ENCODE assay signal across 8 mouse cellular contexts in genomic region chr11:4594608-4595500, GRCm38 (mm10). TPM values are rescaled to one million over a fixed set of nuclear protein-coding genes. Genes with fewer than 3 reads are reported as not detected.
A peak's percentile ranks its signal among the peaks of the same experiment; 100 is the strongest.
DNase-seq lines count a peak whose midpoint lies in the region; ATAC-seq and TF ChIP-seq lines count a peak whose summit lies in the region.

TSS of gene Mtmr3 (minus strand) at chr11:4594863.

- no peak for TF ChIP-seq POLR2A in bone marrow macrophage, adult 2 months (IDR thresholded peaks at IDR 0.05; ENCODE audit: borderline replicate concordance, low read depth, low read length)
- TF ChIP-seq POLR2A in embryonic fibroblast, embryonic 13.5 days (IDR thresholded peaks at IDR 0.05; ENCODE audit: low read depth, low read length), result peak; percentile 61

- peaks cover 39% of the 10 kb centered on the region for H3K4me1 ChIP-seq in bone marrow macrophage, adult 2 months (ENCODE audit: control insufficient read depth, insufficient read depth, low read length)
- no peaks in the 10 kb centered on the region; the same call in 1 of the 2 replicates for H3K4me1 ChIP-seq in embryonic fibroblast, embryonic 13.5 days (ENCODE audit: control insufficient read depth, insufficient read depth, low read length)
- peaks cover 7% of the 10 kb centered on the region for H3K4me1 ChIP-seq in heart, embryonic 10.5 days
- H3K4me1 ChIP-seq in kidney, embryonic 15.5 days, result peaks cover 14% of the 10 kb centered on the region

- H3K36me3 ChIP-seq in heart, embryonic 10.5 days, result no peaks in the 10 kb centered on the region
- no peaks in the 10 kb centered on the region for H3K36me3 ChIP-seq in kidney, embryonic 15.5 days

- 5% methylated on average over 43 of the region's 53 CpGs for WGBS in heart, embryonic 10.5 days
- WGBS in kidney, embryonic 15.5 days, result 4% methylated on average over 51 of the region's 53 CpGs

- peak within 1 kb of the TSS; percentile 97 for H3K4me3 ChIP-seq in bone marrow macrophage, adult 2 months (ENCODE audit: insufficient read depth, low read length)
- peak within 1 kb of the TSS; percentile 70 for H3K4me3 ChIP-seq in embryonic fibroblast, embryonic 13.5 days (ENCODE audit: insufficient read depth, low read length)
- peak within 1 kb of the TSS; percentile 90 for H3K4me3 ChIP-seq in heart, embryonic 10.5 days
- peak within 1 kb of the TSS; percentile 98 for H3K4me3 ChIP-seq in kidney, embryonic 15.5 days (replicated peaks)

- H3K9ac ChIP-seq in kidney, embryonic 15.5 days, result peak within 1 kb of the TSS; percentile 98

- DNase-seq in A20 (ENCODE audit: low read depth, low spot score), result peak; percentile 97
- peak; percentile 97 for DNase-seq in heart, embryonic 10.5 days (ENCODE audit: low spot score)
- DNase-seq in liver, result peak; percentile 99
- peak; percentile 99 for DNase-seq in spleen, postnatal 4 days (ENCODE audit: low spot score in 2 of 2)

- peak within 1 kb of the TSS; percentile 93 for H3K27ac ChIP-seq in bone marrow macrophage, adult 2 months (ENCODE audit: insufficient read depth, low read depth, low read length)
- H3K27ac ChIP-seq in embryonic fibroblast, embryonic 13.5 days (ENCODE audit: insufficient read depth, low read length), result peak within 1 kb of the TSS; percentile 80
- H3K27ac ChIP-seq in heart, embryonic 10.5 days, result peak within 1 kb of the TSS; percentile 100
- peak within 1 kb of the TSS; percentile 94 for H3K27ac ChIP-seq in kidney, embryonic 15.5 days

- TF ChIP-seq CTCF in bone marrow macrophage, adult 2 months (IDR thresholded peaks at IDR 0.05; ENCODE audit: low read depth, low read length), result no peak
- no peak for TF ChIP-seq CTCF in embryonic fibroblast, embryonic 13.5 days (IDR thresholded peaks at IDR 0.05; ENCODE audit: borderline replicate concordance, insufficient read depth, low read length)

- peak; percentile 95 for ATAC-seq in kidney, embryonic 15.5 days (replicated peaks; ENCODE audit: low FRiP score)
- ATAC-seq in monocyte, adult 5-6 weeks (replicated peaks; ENCODE audit: insufficient number of reproducible peaks, low FRiP score, low TSS enrichment, poor library complexity, severe bottlenecking), result peak; percentile 89

- H3K4me2 ChIP-seq in kidney, embryonic 15.5 days, result peak within 1 kb of the TSS; percentile 54

- no peaks in the 10 kb centered on the region for H3K27me3 ChIP-seq in heart, embryonic 10.5 days (ENCODE audit: insufficient read depth, poor library complexity, severe bottlenecking)
- no peaks in the 10 kb centered on the region for H3K27me3 ChIP-seq in kidney, embryonic 15.5 days

- no peaks in the 10 kb centered on the region for H3K9me3 ChIP-seq in heart, embryonic 10.5 days
- no peaks in the 10 kb centered on the region for H3K9me3 ChIP-seq in kidney, embryonic 15.5 days (replicated peaks)

RNA-seq across cellular contexts. Expression of gene Mtmr3, which starts in this region (rescaled TPM):
- polyA plus RNA-seq in bone marrow macrophage, adult 2 months (2012; ENCODE audit: insufficient read depth, insufficient read length, missing spikeins), result 43.1 and 43.5 TPM in 2 replicates
- 29.7 and 37.8 TPM in 2 replicates for polyA plus RNA-seq in embryonic fibroblast, embryonic 13.5 days (2011; ENCODE audit: insufficient read length, low read depth, missing spikeins)
- polyA plus RNA-seq in heart, embryonic 10.5 days (2016; fragmentation: Nextera tagmentation; extraction: Ambion mirVana), result 23.7 and 28.0 TPM in 2 replicates
- 24.4 and 25.6 TPM in 2 replicates for polyA plus RNA-seq in kidney, embryonic 15.5 days (2015; fragmentation: Nextera tagmentation; extraction: Ambion mirVana)
- total RNA-seq in monocyte, adult 5-6 weeks (2017), result 89.9 to 98.0 TPM (median 96.8 TPM) in 3 replicates

Comparison
In these comparisons a context has a peak if more than half of its experiments do, and no peak if none do; other contexts are left out.
1. Peak in every context shown above with its lines: DNase-seq, ATAC-seq, H3K4me3 ChIP-seq and H3K27ac ChIP-seq.